Mouse (Mus musculus) lung, adult 18-20 months (tissue): Measurements from ENCODE around the gene Hexb.
"Not testable (repeated sequence)": the region's sequence is repeated elsewhere in the genome, so short reads cannot be mapped to it uniquely, and the experiment has no call there.

ENCODE experiments used
- DNase-seq, 2 experiments: peaks; one replicate each; pipeline ENCODE4 v3.0.0; 2022; ENCODE audit warnings: mixed read lengths in 2 of 2

Hexb gene

GRCm38 (mm10) chr13:97178943-97179342, 19.2 kb downstream of the Hexb start:
- no peak for DNase-seq

- DNase-seq, result no peak
Measured at GRCm38 (mm10) chr13:97176731-97177130, 21.4 kb downstream of the Hexb start.

- peak; percentile 30 to 46 for DNase-seq
Measured at GRCm38 (mm10) chr13:97175520-97176264, 22.5 kb downstream of the Hexb start.

GRCm38 (mm10) chr13:97145834-97146233, 52.3 kb downstream of the Hexb start:
- DNase-seq, result peak in 1 of 2 experiments; percentile 21

- DNase-seq, result no peak
Measured at GRCm38 (mm10) chr13:97142321-97142720, 55.8 kb downstream of the Hexb start.

GRCm38 (mm10) chr13:97138404-97138931, 59.7 kb downstream of the Hexb start:
- not testable (repeated sequence) for DNase-seq

GRCm38 (mm10) chr13:97137466-97138400, 60.4 kb downstream of the Hexb start, which contains the start of the genes Gfm2 and Nsa2:
Gene Gfm2, plus strand, starts transcription at chr13:97137937.
Gene Nsa2, minus strand, starts transcription at chr13:97137937.
- DNase-seq, result peak; percentile 88 to 91

- not testable (repeated sequence) for DNase-seq
Measured at GRCm38 (mm10) chr13:97130413-97130812, 67.7 kb downstream of the Hexb start.

- not testable (repeated sequence) for DNase-seq
Measured at GRCm38 (mm10) chr13:97129654-97130053, 68.5 kb downstream of the Hexb start.
